Mouse (Mus musculus): ENCODE results near the gene Shank3. TPM values are rescaled to one million over a fixed set of nuclear protein-coding genes. Genes with fewer than 3 reads are reported as not detected.

Gene Shank3
- polyA plus RNA-seq, 1 experiment from 2014 or later, result 1.8 TPM

DNA sequence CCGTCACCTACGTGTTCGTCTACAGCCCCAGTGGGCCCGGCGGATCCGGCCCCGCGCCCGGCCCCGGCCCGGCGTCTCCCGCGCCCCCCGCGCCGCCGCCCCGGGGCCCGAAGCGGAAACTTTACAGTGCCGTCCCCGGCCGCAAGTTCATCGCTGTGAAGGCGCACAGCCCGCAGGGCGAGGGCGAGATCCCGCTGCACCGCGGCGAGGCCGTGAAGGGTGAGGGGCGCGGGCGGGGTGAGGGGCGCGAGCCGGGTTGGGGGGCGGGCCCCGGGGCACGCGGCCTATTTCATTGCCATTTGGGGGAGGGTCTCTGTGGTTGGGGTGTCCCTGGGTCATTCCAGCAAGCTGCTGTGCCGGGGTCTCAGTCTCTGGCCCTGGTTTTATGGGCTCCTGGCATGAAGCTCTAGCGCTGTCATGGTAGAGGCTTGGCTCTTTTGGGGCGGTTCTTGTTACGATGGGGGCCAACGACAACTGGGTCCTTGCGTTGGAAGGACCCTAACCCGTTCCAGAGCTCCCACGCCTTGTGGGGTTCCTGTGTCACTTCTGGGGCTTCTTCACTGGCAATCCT is 24.7 kb downstream of the Shank3 start:
- 26% methylated on average over 15 of the region's 52 CpGs for WGBS
- Histone ChIP-seq H3K27me3 (replicated peaks; ENCODE audit: insufficient read depth, low read length) (no peaks in the 10 kb centered on the region), H3K4me1 (ENCODE audit: insufficient read depth, low read depth, low read length) (no peaks in the 10 kb centered on the region), H3K36me3 (ENCODE audit: insufficient read depth, low read length) (no peaks in the 10 kb centered on the region), H3K4me3 (ENCODE audit: low read depth, low read length) (peak overlapping the region; percentile 43), H3K9ac (replicated peaks; ENCODE audit: low read depth) (no peak overlapping the region), H3K4me2 (replicated peaks; ENCODE audit: low read depth, low read length) (peak overlapping the region; percentile 70), H3K9me3 (ENCODE audit: low read length) (no peaks in the 10 kb centered on the region), H3K27ac (ENCODE audit: low read length) (no peak overlapping the region)
- ATAC-seq (peak; percentile 11; the same call in 1 of the 2 replicates), DNase-seq (ENCODE audit: low spot score) (no peak)
- TF ChIP-seq EP300 (IDR thresholded peaks at IDR 0.05), result no peak
- no peak for TF ChIP-seq CTCF (IDR thresholded peaks at IDR 0.05)

- Histone ChIP-seq H3K4me1 (ENCODE audit: insufficient read depth, low read depth, low read length) (no peaks in the 10 kb centered on the region), H3K9me3 (ENCODE audit: low read length) (no peaks in the 10 kb centered on the region), H3K27ac (ENCODE audit: low read length) (no peak overlapping the region), H3K4me3 (ENCODE audit: low read depth, low read length) (no peak overlapping the region), H3K27me3 (replicated peaks; ENCODE audit: insufficient read depth, low read length) (no peaks in the 10 kb centered on the region), H3K36me3 (ENCODE audit: insufficient read depth, low read length) (no peaks in the 10 kb centered on the region), H3K9ac (replicated peaks; ENCODE audit: low read depth) (no peak overlapping the region), H3K4me2 (replicated peaks; ENCODE audit: low read depth, low read length) (no peak overlapping the region)
- no peak for ATAC-seq
- no peak for DNase-seq (ENCODE audit: low spot score)
- 78% methylated on average over 8 of the region's 8 CpGs for WGBS
- TF ChIP-seq CTCF (IDR thresholded peaks at IDR 0.05) (no peak), EP300 (IDR thresholded peaks at IDR 0.05) (no peak)
These were observed 25.4 kb downstream of the Shank3 start for GRCm38 (mm10) chr15:89524611-89525415.

DNA sequence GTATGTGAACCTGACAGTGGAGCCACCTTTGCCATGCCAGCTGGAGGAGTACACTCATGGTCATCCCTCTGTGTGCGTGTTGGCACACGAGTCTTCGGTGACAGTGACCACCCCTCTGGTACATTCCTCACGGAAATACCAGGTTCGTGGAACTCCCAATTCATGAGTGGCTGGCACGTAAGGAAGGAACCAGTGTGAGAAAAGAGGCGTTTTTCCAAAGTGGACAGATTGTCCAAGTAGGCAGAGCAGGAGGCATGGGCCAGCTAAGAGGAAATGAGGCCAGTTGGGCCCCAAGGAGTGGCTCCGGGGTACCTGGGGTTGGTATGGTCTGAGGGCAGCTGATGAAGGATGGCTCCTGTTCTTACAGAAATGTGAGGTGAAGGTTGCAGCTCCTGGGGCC is 26.0 kb downstream of the Shank3 start:
- H3K4me3 ChIP-seq (ENCODE audit: low read depth, low read length), result no peak overlapping the region
- ATAC-seq (no peak), DNase-seq (ENCODE audit: low spot score) (no peak)
- H3K9ac ChIP-seq (replicated peaks; ENCODE audit: low read depth), result no peak overlapping the region
- no peak overlapping the region for H3K27ac ChIP-seq (ENCODE audit: low read length)
- H3K4me1 ChIP-seq (ENCODE audit: insufficient read depth, low read depth, low read length), result no peaks in the 10 kb centered on the region
- H3K9me3 ChIP-seq (ENCODE audit: low read length), result no peaks in the 10 kb centered on the region
- 91% methylated on average over 8 of the region's 8 CpGs for WGBS
- H3K4me2 ChIP-seq (replicated peaks; ENCODE audit: low read depth, low read length), result no peak overlapping the region
- no peaks in the 10 kb centered on the region for H3K36me3 ChIP-seq (ENCODE audit: insufficient read depth, low read length)
- H3K27me3 ChIP-seq (replicated peaks; ENCODE audit: insufficient read depth, low read length), result no peaks in the 10 kb centered on the region
- TF ChIP-seq EP300 (IDR thresholded peaks at IDR 0.05), result no peak
- TF ChIP-seq CTCF (IDR thresholded peaks at IDR 0.05), result no peak

- H3K36me3 ChIP-seq (ENCODE audit: insufficient read depth, low read length), result no peaks in the 10 kb centered on the region
- no peak for TF ChIP-seq EP300 (IDR thresholded peaks at IDR 0.05)
- TF ChIP-seq CTCF (IDR thresholded peaks at IDR 0.05), result no peak
- no peak overlapping the region for H3K4me2 ChIP-seq (replicated peaks; ENCODE audit: low read depth, low read length)
- no peak overlapping the region for H3K4me3 ChIP-seq (ENCODE audit: low read depth, low read length)
- H3K27ac ChIP-seq (ENCODE audit: low read length), result no peak overlapping the region
- H3K4me1 ChIP-seq (ENCODE audit: insufficient read depth, low read depth, low read length), result no peaks in the 10 kb centered on the region
- no peaks in the 10 kb centered on the region for H3K9me3 ChIP-seq (ENCODE audit: low read length)
- no peak for DNase-seq (ENCODE audit: low spot score)
- H3K27me3 ChIP-seq (replicated peaks; ENCODE audit: insufficient read depth, low read length), result no peaks in the 10 kb centered on the region
- no peak for ATAC-seq
- H3K9ac ChIP-seq (replicated peaks; ENCODE audit: low read depth), result no peak overlapping the region
- 58% methylated on average over 7 of the region's 7 CpGs for WGBS
These were observed 26.5 kb downstream of the Shank3 start for GRCm38 (mm10) chr15:89525896-89526295.

GRCm38 (mm10) chr15:89526776-89527325 is 27.4 kb downstream of the Shank3 start:
- Histone ChIP-seq H3K4me1 (ENCODE audit: insufficient read depth, low read depth, low read length) (no peaks in the 10 kb centered on the region), H3K27me3 (replicated peaks; ENCODE audit: insufficient read depth, low read length) (no peaks in the 10 kb centered on the region), H3K4me3 (ENCODE audit: low read depth, low read length) (no peak overlapping the region), H3K4me2 (replicated peaks; ENCODE audit: low read depth, low read length) (no peak overlapping the region), H3K9me3 (ENCODE audit: low read length) (no peaks in the 10 kb centered on the region), H3K27ac (ENCODE audit: low read length) (no peak overlapping the region), H3K9ac (replicated peaks; ENCODE audit: low read depth) (no peak overlapping the region), H3K36me3 (ENCODE audit: insufficient read depth, low read length) (no peaks in the 10 kb centered on the region)
- 91% methylated on average over 19 of the region's 19 CpGs for WGBS
- TF ChIP-seq EP300 (IDR thresholded peaks at IDR 0.05) (no peak), CTCF (IDR thresholded peaks at IDR 0.05) (no peak)
- no peak for DNase-seq (ENCODE audit: low spot score)
- no peak for ATAC-seq

GRCm38 (mm10) chr15:89527466-89527865 is 28.0 kb downstream of the Shank3 start:
- no peaks in the 10 kb centered on the region for H3K9me3 ChIP-seq (ENCODE audit: low read length)
- no peaks in the 10 kb centered on the region for H3K27me3 ChIP-seq (replicated peaks; ENCODE audit: insufficient read depth, low read length)
- no peak overlapping the region for H3K9ac ChIP-seq (replicated peaks; ENCODE audit: low read depth)
- DNase-seq (ENCODE audit: low spot score) (no peak), ATAC-seq (no peak)
- no peak overlapping the region for H3K4me3 ChIP-seq (ENCODE audit: low read depth, low read length)
- no peaks in the 10 kb centered on the region for H3K36me3 ChIP-seq (ENCODE audit: insufficient read depth, low read length)
- H3K4me2 ChIP-seq (replicated peaks; ENCODE audit: low read depth, low read length), result no peak overlapping the region
- TF ChIP-seq EP300 (IDR thresholded peaks at IDR 0.05) (no peak), CTCF (IDR thresholded peaks at IDR 0.05) (no peak)
- WGBS, result 83% methylated on average over 7 of the region's 7 CpGs
- no peak overlapping the region for H3K27ac ChIP-seq (ENCODE audit: low read length)
- no peaks in the 10 kb centered on the region for H3K4me1 ChIP-seq (ENCODE audit: insufficient read depth, low read depth, low read length)
